Mouse (Mus musculus) left cerebral cortex, adult 9 months (tissue): ENCODE measurements at regions not wholly inside any gene's neighbourhood (a gene's known extent, or its start where the extent isn't known, plus 50 kb on each side); places are given as distances from the start of the nearest gene placed in this dataset.

Experiments used
- DNase-seq, 2 experiments: peaks; one replicate each; pipeline ENCODE4 v3.0.0; 2022; ENCODE audit warnings: low spot score in 2 of 2

DNA sequence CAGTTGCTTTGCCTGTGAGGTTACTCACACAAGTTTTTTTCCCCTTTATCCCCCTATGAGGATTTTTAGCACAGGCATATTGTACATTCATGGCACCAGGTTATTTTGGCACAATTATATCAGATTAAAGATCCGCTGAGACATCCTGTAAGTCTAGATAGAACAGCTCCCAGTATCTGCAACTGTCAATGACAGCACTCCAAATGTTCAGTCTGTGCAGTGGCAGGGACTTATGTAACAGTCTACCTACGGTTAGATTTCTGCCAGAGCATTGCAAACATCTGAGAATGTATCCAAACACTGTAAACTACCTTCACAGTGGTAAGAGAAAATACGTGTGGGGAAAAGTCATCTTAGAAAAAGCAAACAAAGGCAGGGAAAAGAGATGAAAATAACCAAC lies 163.5 kb upstream of the Kcnh7 start:
- peak; percentile 3 to 17 for DNase-seq

- no peak for DNase-seq
Observed at GRCm38 (mm10) chr2:63326750-63327149, 142.7 kb upstream of the Kcnh7 start.

- DNase-seq = no peak
Observed at GRCm38 (mm10) chr2:63280911-63281310, 96.8 kb upstream of the Kcnh7 start.

DNA sequence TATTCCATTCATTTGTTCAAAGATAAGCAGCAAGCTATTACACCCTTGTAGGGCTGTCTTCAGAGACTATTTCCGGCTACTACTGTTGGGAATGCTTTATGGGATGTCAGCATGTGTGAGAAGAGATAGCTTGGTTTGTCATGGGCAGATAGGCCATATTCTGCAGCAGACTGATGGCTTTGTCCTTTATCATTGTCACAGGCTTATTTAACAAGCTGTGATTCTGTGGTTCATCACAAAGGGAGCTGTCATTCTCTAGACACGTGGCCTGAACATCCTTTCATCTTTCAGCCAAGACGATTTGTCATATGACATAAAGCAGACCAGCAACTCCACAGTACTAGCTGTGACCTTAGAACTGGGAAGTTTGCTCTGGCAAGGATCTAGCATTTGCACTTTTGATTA lies 89.7 kb upstream of the Kcnh7 start:
- DNase-seq = no peak

DNA sequence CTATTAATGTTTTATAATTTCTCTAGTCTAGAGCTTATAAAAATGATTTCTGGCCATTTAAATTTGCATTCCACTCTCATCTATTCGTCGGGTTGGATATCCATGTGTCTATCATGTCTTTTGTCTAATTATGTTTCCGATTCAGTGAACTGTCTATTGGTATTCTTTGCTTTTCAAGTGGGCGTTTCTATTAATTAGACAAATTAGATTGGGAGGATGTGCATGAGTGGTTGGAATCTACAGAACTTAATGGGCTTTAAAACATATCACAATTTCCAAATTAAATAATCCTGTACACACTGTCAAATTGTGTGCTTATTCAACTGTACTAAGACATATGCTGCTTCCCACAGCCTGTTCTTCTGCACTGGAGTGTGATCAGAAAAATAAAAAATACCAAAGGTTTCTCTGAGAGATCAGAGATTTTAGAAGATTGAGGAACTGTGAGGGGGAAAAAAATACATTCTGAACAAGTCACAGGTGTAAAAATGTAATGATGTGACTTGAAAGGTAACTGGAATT lies 62.1 kb upstream of the Kcnh7 start:
- DNase-seq = no peak

DNA sequence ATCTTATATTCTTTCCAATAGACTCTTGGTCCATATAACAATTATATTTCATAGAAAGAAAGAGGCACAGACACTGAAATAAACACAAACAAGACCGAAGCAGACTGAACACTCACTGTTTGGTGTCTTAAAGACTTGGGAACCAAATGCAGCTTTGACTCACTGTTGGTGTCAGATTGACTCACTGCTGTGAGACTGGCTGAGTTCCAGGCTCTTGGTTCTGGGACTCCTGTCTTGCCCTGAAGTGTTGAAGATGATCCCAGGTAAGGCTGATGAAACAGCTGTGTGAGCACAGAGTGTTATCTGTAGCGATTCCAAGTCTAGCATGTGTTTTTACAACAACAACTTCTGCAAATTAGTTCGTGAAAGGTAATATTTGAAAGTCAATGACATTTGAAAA lies 55.2 kb upstream of the Kcnh7 start:
- peak in 1 of 2 experiments; percentile 6 for DNase-seq
